Mouse (Mus musculus) midbrain, embryonic 13.5 days (tissue): Measurements from ENCODE around the gene Dnah8. TPM values are rescaled to one million over a fixed set of nuclear protein-coding genes. Genes with fewer than 3 reads are reported as not detected.

Experiments
- ATAC-seq: fragments of 200-750 bp; cut with Nextera tagmentation; 2 replicates; pipeline ENCODE4 v1.8.0; 2017; ENCODE audit warnings: mild to moderate bottlenecking, moderate TSS enrichment, moderate library complexity
- H3K27ac ChIP-seq: fragments of 300-500 bp; sonication (generic); 2 replicates; pipeline ENCODE4 v1.5.1; 2015; ENCODE audit warnings: inconsistent platforms, mild to moderate bottlenecking, moderate library complexity
- H3K27me3 ChIP-seq: fragments of 300-500 bp; sonication (generic); 2 replicates; pipeline ENCODE4 v1.6.1; 2015; ENCODE audit warnings: mild to moderate bottlenecking, inconsistent platforms
- H3K36me3 ChIP-seq: fragments of 300-500 bp; sonication (generic); 2 replicates; pipeline ENCODE4 v1.6.1; 2015; ENCODE audit warnings: mild to moderate bottlenecking, inconsistent platforms
- H3K4me1 ChIP-seq: fragments of 300-500 bp; sonication (generic); replicated peaks from 2 replicates; pipeline ENCODE4 v1.6.1; 2015; ENCODE audit warnings: inconsistent platforms
- H3K4me2 ChIP-seq: fragments of 300-500 bp; sonication (generic); replicated peaks from 2 replicates; pipeline ENCODE4 v1.6.1; 2015; ENCODE audit warnings: moderate library complexity, mild to moderate bottlenecking, inconsistent platforms
- H3K4me3 ChIP-seq: fragments of 300-500 bp; sonication (generic); replicated peaks from 2 replicates; pipeline ENCODE4 v1.5.1; 2015; ENCODE audit warnings: mild to moderate bottlenecking, inconsistent platforms
- H3K9ac ChIP-seq: fragments of 300-500 bp; sonication (generic); replicated peaks from 2 replicates; pipeline ENCODE4 v1.6.1; 2015; ENCODE audit warnings: mild to moderate bottlenecking, inconsistent platforms
- H3K9me3 ChIP-seq: fragments of 300-500 bp; sonication (generic); 2 replicates; pipeline ENCODE4 v1.6.1; 2016; ENCODE audit warnings: mild to moderate bottlenecking, inconsistent platforms
- WGBS: fragments of 180-500 bp; shearing (Covaris S2); methylation state at CpG from one replicate; pipeline ENCODE4 v1.1.7; 2015; 5-methylcytosine and 5-hydroxymethylcytosine counted together
- polyA plus RNA-seq: library from polyadenylated mRNA; unstranded; fragments of >200 nt; fragmentation: Nextera tagmentation; extraction: Ambion mirVana; gene quantifications from 2 replicates; pipeline ENCODE4 v1.2.1, GENCODE M21; 2015

Gene Dnah8
- polyA plus RNA-seq, 1 experiment from 2014 or later: 2.2 TPM

DNA sequence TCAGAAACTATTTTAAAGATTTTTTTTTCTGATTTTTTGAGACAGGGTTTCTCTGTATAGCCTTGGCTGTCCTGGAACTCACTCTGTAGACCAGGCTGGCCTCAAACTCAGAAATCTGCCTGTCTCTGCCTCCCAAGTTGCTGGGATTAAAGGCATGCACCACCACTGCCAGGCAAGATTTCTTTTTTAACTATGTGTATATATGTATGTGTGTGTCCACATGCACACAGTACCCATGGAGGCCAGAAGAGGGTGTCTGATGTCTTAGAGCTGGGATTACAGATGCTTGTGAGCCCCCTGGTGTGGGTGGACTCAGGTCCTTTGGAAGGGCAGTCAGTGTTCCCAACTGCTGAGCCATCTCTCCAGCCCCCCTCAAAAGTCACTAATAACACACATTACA lies 150.3 kb downstream of the Dnah8 start:
- H3K9me3 ChIP-seq: no peaks in the 10 kb centered on the region
- no peak for ATAC-seq
- H3K4me1 ChIP-seq: peaks cover 6% of the 10 kb centered on the region
- no peak overlapping the region for H3K9ac ChIP-seq
- H3K27me3 ChIP-seq: no peaks in the 10 kb centered on the region
- no peak overlapping the region for H3K27ac ChIP-seq
- no peaks in the 10 kb centered on the region for H3K36me3 ChIP-seq
- H3K4me3 ChIP-seq: no peak overlapping the region
- no peak overlapping the region for H3K4me2 ChIP-seq

DNA sequence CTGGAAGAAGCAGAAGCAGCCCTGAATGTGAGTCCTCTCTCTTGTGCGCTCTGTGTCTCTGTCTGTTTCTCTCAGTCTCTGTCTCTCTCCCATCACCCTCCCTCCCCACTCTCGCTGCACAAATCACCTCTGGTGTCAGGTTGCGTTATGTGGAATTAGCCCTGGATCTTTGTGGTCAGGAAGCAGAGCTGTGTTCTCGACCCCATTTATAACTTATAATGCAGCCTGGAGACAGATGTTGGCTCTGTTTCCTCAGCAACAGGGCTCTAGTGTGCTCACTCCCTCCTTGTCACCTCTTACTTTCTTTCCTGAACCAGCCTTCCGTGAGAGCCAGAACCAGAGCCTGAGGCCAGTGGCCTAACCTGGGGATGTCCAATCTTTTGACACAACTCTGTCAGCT lies 150.9 kb downstream of the Dnah8 start:
- WGBS: 58% methylated on average over 5 of the region's 5 CpGs
- Histone ChIP-seq H3K27ac (no peak overlapping the region), H3K4me2 (no peak overlapping the region), H3K27me3 (no peaks in the 10 kb centered on the region), H3K9me3 (no peaks in the 10 kb centered on the region), H3K4me3 (no peak overlapping the region), H3K36me3 (no peaks in the 10 kb centered on the region), H3K9ac (no peak overlapping the region), H3K4me1 (peaks cover 4% of the 10 kb centered on the region)
- ATAC-seq: no peak

DNA sequence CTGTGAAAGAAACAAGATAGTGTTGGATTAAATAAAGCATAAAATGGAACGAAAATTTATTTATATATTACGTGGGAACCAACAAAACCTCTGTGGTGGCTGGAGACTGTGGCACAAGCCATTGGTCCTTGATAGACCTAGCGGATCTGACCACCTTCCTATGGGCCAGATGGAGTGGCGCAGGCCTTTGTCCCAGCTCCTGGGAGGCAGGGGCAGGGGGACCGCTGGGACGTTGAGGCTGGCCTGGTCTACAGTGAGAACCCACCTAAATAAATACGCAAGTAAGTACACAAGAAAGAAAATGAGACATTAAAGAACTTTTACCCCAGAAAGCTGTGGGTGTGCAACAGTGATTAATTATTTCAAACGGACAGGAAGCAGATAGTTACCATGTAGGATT lies 156.9 kb downstream of the Dnah8 start:
- H3K27me3 ChIP-seq: no peaks in the 10 kb centered on the region
- no peak for ATAC-seq
- H3K36me3 ChIP-seq: no peaks in the 10 kb centered on the region
- no peaks in the 10 kb centered on the region for H3K9me3 ChIP-seq
- H3K27ac ChIP-seq: no peak overlapping the region
- H3K9ac ChIP-seq: no peak overlapping the region
- 90% methylated on average over 8 of the region's 8 CpGs for WGBS
- 0 out of 2 replicates have a peak, but pooled peaks cover 5% of the 10 kb centered on the region for H3K4me1 ChIP-seq
- H3K4me3 ChIP-seq: no peak overlapping the region
- no peak overlapping the region for H3K4me2 ChIP-seq

DNA sequence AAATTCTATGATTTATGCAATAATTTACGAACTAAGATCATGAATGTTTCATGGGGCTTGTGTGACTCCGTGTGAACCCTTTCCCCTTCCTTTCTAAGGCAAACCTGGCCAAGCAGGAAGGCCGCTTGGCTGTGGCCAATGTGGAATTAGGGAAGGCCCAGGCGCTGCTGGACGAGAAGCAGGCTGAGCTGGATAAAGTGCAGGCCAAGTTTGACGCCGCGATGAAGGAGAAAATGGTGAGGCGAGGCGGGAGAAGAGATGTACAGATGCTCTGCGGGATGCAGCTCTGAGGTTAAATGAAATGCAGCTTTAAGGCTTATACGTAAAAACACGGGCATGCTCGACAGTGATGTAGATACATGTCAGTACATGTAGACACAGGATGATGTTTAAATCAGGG lies 158.1 kb downstream of the Dnah8 start:
- 79% methylated on average over 14 of the region's 14 CpGs for WGBS
- H3K27ac ChIP-seq: peak overlapping the region; percentile 51; the same call in 1 of the 2 replicates
- no peak overlapping the region for H3K4me3 ChIP-seq
- H3K4me2 ChIP-seq: no peak overlapping the region
- H3K27me3 ChIP-seq: no peaks in the 10 kb centered on the region
- no peak for ATAC-seq
- H3K36me3 ChIP-seq: no peaks in the 10 kb centered on the region
- H3K4me1 ChIP-seq: 0 out of 2 replicates have a peak, but pooled peaks cover 5% of the 10 kb centered on the region
- no peaks in the 10 kb centered on the region for H3K9me3 ChIP-seq
- no peak overlapping the region for H3K9ac ChIP-seq

DNA sequence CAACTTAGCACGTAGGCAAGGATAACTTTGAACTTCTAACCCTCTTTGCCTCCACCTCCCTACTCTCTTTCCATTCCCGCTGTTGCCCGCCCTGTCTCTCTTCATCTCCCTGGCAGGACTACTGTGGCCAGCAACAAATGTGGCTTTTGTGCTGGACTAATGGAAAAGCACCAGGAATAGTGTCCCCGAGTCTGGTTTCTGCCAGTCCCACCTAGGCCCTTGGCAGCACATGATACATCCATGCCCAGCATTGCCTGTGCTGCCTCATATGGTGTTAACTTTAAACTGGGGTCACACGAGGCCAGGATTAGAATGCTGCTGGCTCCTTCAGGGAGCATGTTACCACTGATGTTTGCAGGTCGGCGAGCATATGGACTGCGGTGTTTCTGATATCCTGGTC lies 164.2 kb downstream of the Dnah8 start:
- Histone ChIP-seq H3K27me3 (no peaks in the 10 kb centered on the region), H3K4me1 (0 out of 2 replicates have a peak, but pooled peaks cover 5% of the 10 kb centered on the region), H3K27ac (no peak overlapping the region), H3K4me2 (no peak overlapping the region), H3K9me3 (no peaks in the 10 kb centered on the region), H3K36me3 (no peaks in the 10 kb centered on the region), H3K9ac (no peak overlapping the region), H3K4me3 (no peak overlapping the region)
- ATAC-seq: no peak
- WGBS: 93% methylated on average over 8 of the region's 8 CpGs

DNA sequence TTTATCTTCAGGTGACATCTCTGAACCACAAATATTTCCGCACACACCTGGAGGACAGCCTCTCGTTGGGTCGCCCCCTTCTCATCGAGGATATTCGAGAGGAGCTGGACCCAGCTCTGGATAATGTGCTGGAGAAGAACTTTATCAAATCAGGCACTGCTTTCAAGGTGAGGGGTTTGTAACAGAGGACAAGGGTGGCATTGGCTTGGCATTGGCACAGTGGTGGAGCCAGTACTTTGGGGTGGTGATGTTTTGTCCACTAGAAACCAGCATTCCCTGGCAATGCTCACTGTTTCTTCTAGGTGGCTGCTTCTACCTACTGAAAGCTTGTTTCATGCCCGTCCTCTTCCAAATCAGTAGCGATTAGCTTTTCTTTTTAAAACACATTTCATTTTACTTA lies 166.7 kb downstream of the Dnah8 start:
- ATAC-seq: no peak
- Histone ChIP-seq H3K9me3 (no peaks in the 10 kb centered on the region), H3K4me1 (0 out of 2 replicates have a peak, but pooled peaks cover 2% of the 10 kb centered on the region), H3K27ac (no peak overlapping the region), H3K9ac (no peak overlapping the region), H3K4me3 (no peak overlapping the region), H3K36me3 (no peaks in the 10 kb centered on the region), H3K27me3 (no peaks in the 10 kb centered on the region), H3K4me2 (no peak overlapping the region)
- WGBS: 93% methylated on average over 7 of the region's 7 CpGs

DNA sequence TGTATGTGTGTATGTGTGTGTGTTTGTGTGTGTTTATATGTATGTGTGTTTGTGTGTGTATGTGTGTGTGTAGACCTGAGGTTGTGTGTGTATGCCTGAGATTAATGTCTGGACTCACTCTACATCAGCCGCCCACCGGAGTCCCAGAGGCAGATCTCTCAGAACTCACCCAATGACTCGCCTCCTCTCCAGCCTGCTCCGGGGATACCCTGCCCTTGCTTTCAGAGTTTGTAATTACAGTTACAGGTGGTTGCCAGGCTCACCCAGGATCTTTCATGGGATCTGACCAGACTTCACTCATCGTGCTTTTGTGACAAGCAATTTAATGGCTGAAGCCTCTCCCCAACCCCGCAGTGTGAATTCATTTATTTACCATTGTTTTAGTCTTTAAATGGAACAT lies 168.2 kb downstream of the Dnah8 start:
- H3K4me3 ChIP-seq: no peak overlapping the region
- ATAC-seq: no peak
- H3K36me3 ChIP-seq: no peaks in the 10 kb centered on the region
- H3K27ac ChIP-seq: no peak overlapping the region
- no peak overlapping the region for H3K4me2 ChIP-seq
- no peaks in the 10 kb centered on the region for H3K4me1 ChIP-seq
- no peak overlapping the region for H3K9ac ChIP-seq
- 71% methylated on average over 6 of the region's 6 CpGs for WGBS
- no peaks in the 10 kb centered on the region for H3K9me3 ChIP-seq
- H3K27me3 ChIP-seq: no peaks in the 10 kb centered on the region

DNA sequence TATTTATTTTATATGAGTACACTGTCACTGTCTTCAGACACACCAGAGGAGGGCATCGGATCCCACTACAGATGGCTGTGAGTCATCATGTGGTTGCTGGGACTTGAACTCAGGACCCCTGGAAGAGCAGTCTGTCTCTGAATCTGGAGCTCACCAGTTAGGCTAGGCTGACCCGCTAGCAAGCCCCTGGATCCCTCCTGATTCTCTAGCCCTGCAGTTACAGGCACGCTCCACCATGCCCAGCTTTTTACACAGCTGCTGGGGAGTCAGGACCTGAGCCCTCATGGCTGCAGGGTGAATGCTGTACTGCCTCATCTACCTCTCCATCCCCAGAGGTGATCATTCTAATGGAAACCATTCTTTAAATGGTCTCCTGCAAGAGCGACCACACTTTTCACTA lies 172.5 kb downstream of the Dnah8 start:
- Histone ChIP-seq H3K27me3 (no peaks in the 10 kb centered on the region), H3K4me1 (no peaks in the 10 kb centered on the region), H3K9ac (no peak overlapping the region), H3K4me2 (no peak overlapping the region), H3K9me3 (no peaks in the 10 kb centered on the region), H3K4me3 (no peak overlapping the region), H3K36me3 (no peaks in the 10 kb centered on the region), H3K27ac (no peak overlapping the region)
- ATAC-seq: no peak
- WGBS: 89% methylated on average over 4 of the region's 4 CpGs

DNA sequence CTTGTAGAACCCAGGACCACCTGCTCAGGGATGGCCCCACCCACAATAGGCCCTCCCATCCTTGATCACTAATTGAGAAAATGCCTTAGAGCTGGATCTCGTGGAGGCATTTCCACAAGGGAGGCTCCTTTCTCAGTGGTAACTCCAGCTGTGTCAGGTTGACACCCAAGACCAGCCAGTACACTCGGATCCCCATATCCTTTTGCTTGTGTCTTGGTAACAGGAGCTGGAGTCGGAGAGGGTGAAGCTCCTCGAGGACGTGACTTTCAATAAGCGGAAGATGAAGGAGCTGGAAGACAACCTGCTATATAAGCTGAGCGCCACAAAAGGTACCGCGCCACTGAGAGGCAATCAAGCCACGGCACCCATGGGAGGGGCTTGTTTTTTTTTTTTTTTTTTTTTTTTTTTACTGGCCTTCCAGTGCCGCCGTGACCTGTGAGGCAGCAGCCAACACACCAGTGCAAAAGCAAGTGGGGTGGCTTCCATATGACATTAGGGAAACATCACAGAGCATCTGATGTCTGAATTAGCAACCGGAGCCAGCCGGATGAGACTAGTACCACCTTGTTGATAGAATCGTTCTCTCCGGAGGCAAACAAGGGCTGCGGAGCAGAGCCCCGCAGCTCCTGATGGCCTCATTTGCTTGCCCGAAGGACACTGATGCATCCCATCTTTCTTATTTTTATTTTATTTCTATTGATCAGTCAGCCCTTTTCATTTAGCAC lies 176.3 kb downstream of the Dnah8 start:
- Histone ChIP-seq H3K27me3 (no peaks in the 10 kb centered on the region), H3K9ac (no peak overlapping the region), H3K4me3 (no peak overlapping the region), H3K36me3 (no peaks in the 10 kb centered on the region), H3K27ac (no peak overlapping the region), H3K9me3 (no peaks in the 10 kb centered on the region), H3K4me1 (peaks cover 15% of the 10 kb centered on the region), H3K4me2 (no peak overlapping the region)
- ATAC-seq: no peak
- WGBS: 86% methylated on average over 19 of the region's 19 CpGs

DNA sequence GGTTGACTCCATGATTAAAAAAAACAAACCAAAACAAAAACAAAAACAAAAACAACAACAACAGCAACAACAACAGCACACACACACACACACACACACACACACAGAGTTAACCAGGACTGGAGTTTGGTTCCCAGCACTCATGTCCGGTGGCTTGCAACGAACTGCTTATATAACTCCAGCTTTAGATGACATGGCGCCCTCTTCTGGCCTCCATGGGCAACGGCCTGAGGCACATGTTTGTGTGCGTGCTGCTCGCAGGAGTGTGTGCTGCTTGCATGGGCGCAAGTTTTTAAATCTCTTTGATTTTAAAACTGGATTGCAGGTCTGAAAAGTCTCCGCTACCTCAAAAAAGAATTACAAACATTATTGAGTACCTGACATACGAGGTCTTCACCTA lies 179.5 kb downstream of the Dnah8 start:
- H3K9me3 ChIP-seq: no peaks in the 10 kb centered on the region
- H3K9ac ChIP-seq: no peak overlapping the region
- H3K4me2 ChIP-seq: no peak overlapping the region
- WGBS: 94% methylated on average over 9 of the region's 9 CpGs
- no peak overlapping the region for H3K27ac ChIP-seq
- ATAC-seq: no peak
- no peaks in the 10 kb centered on the region for H3K27me3 ChIP-seq
- peaks cover 37% of the 10 kb centered on the region for H3K4me1 ChIP-seq
- H3K4me3 ChIP-seq: no peak overlapping the region
- no peaks in the 10 kb centered on the region for H3K36me3 ChIP-seq

DNA sequence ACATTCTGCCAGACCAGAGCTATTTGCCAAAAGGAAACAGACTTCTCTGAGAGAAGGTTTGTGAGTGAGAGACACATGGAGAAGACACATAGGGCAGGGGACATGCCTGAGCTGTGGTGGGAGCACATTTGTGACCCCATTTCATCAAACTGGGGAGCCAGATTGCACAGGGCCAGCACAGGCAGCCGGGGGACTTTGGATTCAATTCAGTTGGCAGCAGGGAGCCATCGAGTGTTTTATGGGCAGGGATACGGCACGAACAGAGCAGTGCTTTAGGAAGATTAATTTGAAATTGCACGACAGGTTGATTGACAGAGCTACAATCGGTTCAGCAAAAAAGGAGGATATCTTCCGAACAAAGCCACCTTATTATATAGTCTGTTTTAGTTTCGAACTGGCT lies 180.8 kb downstream of the Dnah8 start:
- Histone ChIP-seq H3K4me1 (peaks cover 50% of the 10 kb centered on the region), H3K27me3 (no peaks in the 10 kb centered on the region), H3K9me3 (no peaks in the 10 kb centered on the region), H3K36me3 (no peaks in the 10 kb centered on the region), H3K27ac (peak overlapping the region; percentile 83), H3K4me2 (no peak overlapping the region), H3K9ac (no peak overlapping the region; the same call in 1 of the 2 replicates), H3K4me3 (no peak overlapping the region)
- 12% methylated on average over 8 of the region's 8 CpGs for WGBS
- ATAC-seq: 0 out of 2 replicates have a peak, but pooled peaks have one; percentile 38

DNA sequence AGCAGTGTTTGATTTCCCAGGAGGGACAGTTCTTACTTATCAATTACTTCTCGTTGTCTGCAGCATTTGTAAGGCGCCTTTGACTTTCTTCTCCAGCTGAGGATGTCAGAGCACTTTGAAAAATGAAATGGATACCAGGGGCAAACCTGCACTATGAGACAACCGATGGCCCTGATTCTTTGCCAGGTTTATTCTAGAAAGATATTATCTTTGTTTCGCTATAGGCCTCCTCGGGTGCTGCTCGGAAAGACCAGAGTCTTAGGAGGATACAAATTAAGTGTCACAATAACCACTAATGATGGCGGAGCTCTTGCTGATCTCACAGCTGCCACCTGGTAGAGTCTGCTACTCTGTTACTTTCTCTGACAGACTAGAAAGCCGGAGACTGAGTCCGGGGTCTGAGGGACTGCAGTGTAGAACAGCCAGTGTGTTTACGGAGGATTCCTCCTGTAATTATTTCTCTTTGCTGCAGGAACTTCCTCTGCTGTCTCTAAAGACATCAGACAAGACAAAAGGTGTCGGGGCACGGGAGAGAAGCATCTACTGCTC lies 181.4 kb downstream of the Dnah8 start:
- H3K9me3 ChIP-seq: no peaks in the 10 kb centered on the region
- H3K27me3 ChIP-seq: no peaks in the 10 kb centered on the region
- no peak overlapping the region for H3K9ac ChIP-seq
- H3K4me1 ChIP-seq: peaks cover 55% of the 10 kb centered on the region
- no peak overlapping the region for H3K4me3 ChIP-seq
- H3K27ac ChIP-seq: peak overlapping the region; percentile 83
- WGBS: 29% methylated on average over 12 of the region's 12 CpGs
- H3K4me2 ChIP-seq: 0 out of 2 replicates have a peak overlapping the region, but pooled peaks have one; percentile 0
- no peak for ATAC-seq
- no peaks in the 10 kb centered on the region for H3K36me3 ChIP-seq
